Mouse (Mus musculus) midbrain, embryonic 11.5 days (tissue): ENCODE results near the gene Sept1. TPM values are rescaled to one million over a fixed set of nuclear protein-coding genes. Genes with fewer than 3 reads are reported as not detected.
A peak's percentile ranks its signal among the peaks of the same experiment; 100 is the strongest.

ENCODE experiments used
- ATAC-seq: fragments of 200-750 bp; cut with Nextera tagmentation; 2 replicates; pipeline ENCODE4 v1.8.0; 2017; ENCODE audit warnings: moderate TSS enrichment, moderate library complexity; ENCODE audit not compliant: low FRiP score
- DNase-seq: peaks from one replicate; pipeline ENCODE4 v3.0.0; 2015; ENCODE audit warnings: low spot score; ENCODE audit errors: missing footprints
- H3K27ac ChIP-seq: fragments of 300-500 bp; sonication (generic); 2 replicates; pipeline ENCODE4 v1.5.1; 2014; ENCODE audit warnings: low read depth, low read length
- H3K27me3 ChIP-seq: fragments of 300-500 bp; sonication (generic); 2 replicates; pipeline ENCODE4 v1.6.1; 2014; ENCODE audit warnings: mild to moderate bottlenecking, low read length, moderate library complexity, mixed read lengths; ENCODE audit not compliant: control insufficient read depth, insufficient read depth
- H3K36me3 ChIP-seq: fragments of 300-500 bp; sonication (generic); 2 replicates; pipeline ENCODE4 v1.6.1; 2014; ENCODE audit warnings: mild to moderate bottlenecking, low read length, moderate library complexity, mixed read lengths; ENCODE audit not compliant: control insufficient read depth, insufficient read depth
- H3K4me1 ChIP-seq: fragments of 300-500 bp; sonication (generic); 2 replicates; pipeline ENCODE4 v1.6.1; 2014; ENCODE audit warnings: low read length; ENCODE audit not compliant: control insufficient read depth, insufficient read depth
- H3K4me2 ChIP-seq: fragments of 300-500 bp; sonication (generic); 2 replicates; pipeline ENCODE4 v1.6.1; 2014; ENCODE audit warnings: mild to moderate bottlenecking, moderate library complexity
- H3K4me3 ChIP-seq: fragments of 300-500 bp; sonication (generic); 2 replicates; pipeline ENCODE4 v1.5.1; 2014; ENCODE audit warnings: low read depth, low read length
- H3K9ac ChIP-seq: fragments of 300-500 bp; sonication (generic); 2 replicates; pipeline ENCODE4 v1.6.1; 2014; ENCODE audit warnings: low read length
- H3K9me3 ChIP-seq: fragments of 300-500 bp; sonication (generic); 2 replicates; pipeline ENCODE4 v1.6.1; 2016; ENCODE audit warnings: low read length; ENCODE audit not compliant: control insufficient read depth
- WGBS: fragments of 180-500 bp; shearing (Covaris S2); extraction: QIAGEN DNeasy Blood & Tissue Kit; methylation state at CpG from one replicate; pipeline ENCODE4 v1.1.7; 2014; 5-methylcytosine and 5-hydroxymethylcytosine counted together
- polyA plus RNA-seq: library from polyadenylated mRNA; unstranded; fragments of >200 nt; fragmentation: Nextera tagmentation; extraction: Ambion mirVana; gene quantifications from 2 replicates; pipeline ENCODE4 v1.2.1, GENCODE M21; 2014

The Sept1 gene
- polyA plus RNA-seq, 1 experiment from 2014 or later = 29.8 TPM

GRCm38 (mm10) chr7:127243870-127244657, 11.1 kb upstream of the Sept1 start, which contains the start of gene Zfp771:
TSS of gene Zfp771 (plus strand) at chr7:127244274.
- Histone ChIP-seq H3K9ac (peak within 1 kb of the TSS; percentile 89), H3K4me2 (peak within 1 kb of the TSS; percentile 80), H3K36me3 (peaks cover 3% of the 10 kb centered on the region; the same call in 1 of the 2 replicates), H3K4me3 (peak within 1 kb of the TSS; percentile 81), H3K27ac (peak within 1 kb of the TSS; percentile 74), H3K4me1 (peaks cover 17% of the 10 kb centered on the region), H3K27me3 (no peaks in the 10 kb centered on the region), H3K9me3 (no peaks in the 10 kb centered on the region)
- DNase-seq = peak; percentile 99
- WGBS = under 1% methylated on average over 54 of the region's 56 CpGs
- peak; percentile 97 for ATAC-seq

- H3K4me1 ChIP-seq = peaks cover 17% of the 10 kb centered on the region
- DNase-seq (no peak), ATAC-seq (no peak)
- 40% methylated on average over 2 of the region's 2 CpGs for WGBS
- H3K9ac ChIP-seq = peak overlapping the region; percentile 89; the same call in 1 of the 2 replicates
- peaks cover 5% of the 10 kb centered on the region; the same call in 1 of the 2 replicates for H3K36me3 ChIP-seq
- H3K27me3 ChIP-seq = no peaks in the 10 kb centered on the region
- H3K4me3 ChIP-seq = peak overlapping the region; percentile 81; the same call in 1 of the 2 replicates
- peak overlapping the region; percentile 80; the same call in 1 of the 2 replicates for H3K4me2 ChIP-seq
- no peaks in the 10 kb centered on the region for H3K9me3 ChIP-seq
- H3K27ac ChIP-seq = no peak overlapping the region
Observed at GRCm38 (mm10) chr7:127243361-127243867, 10.5 kb upstream of the Sept1 start.

DNA sequence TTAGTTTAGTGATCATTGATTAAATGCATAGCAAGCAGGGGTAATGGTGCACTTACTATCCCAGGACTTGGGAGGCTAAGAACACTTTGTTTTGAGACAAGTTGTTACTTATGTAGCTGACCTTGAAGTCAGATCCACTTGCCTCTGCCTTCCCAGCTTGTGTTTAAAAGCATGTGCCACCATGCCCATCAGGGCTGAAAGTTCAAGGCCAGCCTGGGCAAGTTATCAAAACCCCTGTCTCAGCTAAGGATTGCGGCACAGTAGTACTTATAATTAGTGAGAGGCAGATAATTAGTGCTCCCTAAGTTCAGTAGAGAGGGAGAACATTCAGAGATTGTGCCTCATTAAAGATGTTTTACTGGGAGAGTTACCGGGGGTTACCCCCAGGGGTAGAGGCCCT, 1.8 kb upstream of the Sept1 start:
- Histone ChIP-seq H3K4me2 (peak overlapping the region; percentile 59; the same call in 1 of the 2 replicates), H3K9ac (peak overlapping the region; percentile 33; the same call in 1 of the 2 replicates), H3K27me3 (no peaks in the 10 kb centered on the region), H3K27ac (no peak overlapping the region), H3K4me1 (peaks cover 21% of the 10 kb centered on the region), H3K4me3 (peak overlapping the region; percentile 97; the same call in 1 of the 2 replicates), H3K36me3 (peaks cover 37% of the 10 kb centered on the region), H3K9me3 (no peaks in the 10 kb centered on the region)
- ATAC-seq (no peak), DNase-seq (no peak)
- 97% methylated on average over 2 of the region's 2 CpGs for WGBS

GRCm38 (mm10) chr7:127233765-127234164, 835 bp upstream of the Sept1 start:
- ATAC-seq (no peak), DNase-seq (no peak)
- 7% methylated on average over 9 of the region's 9 CpGs for WGBS
- H3K27ac ChIP-seq = peak overlapping the region; percentile 98; the same call in 1 of the 2 replicates
- no peaks in the 10 kb centered on the region for H3K27me3 ChIP-seq
- H3K9ac ChIP-seq = peak overlapping the region; percentile 99
- H3K4me1 ChIP-seq = peaks cover 21% of the 10 kb centered on the region
- peaks cover 43% of the 10 kb centered on the region for H3K36me3 ChIP-seq
- no peaks in the 10 kb centered on the region for H3K9me3 ChIP-seq
- peak overlapping the region; percentile 97 for H3K4me3 ChIP-seq
- peak overlapping the region; percentile 59 for H3K4me2 ChIP-seq

GRCm38 (mm10) chr7:127233368-127233749, 429 bp upstream of the Sept1 start:
- no peaks in the 10 kb centered on the region for H3K27me3 ChIP-seq
- H3K36me3 ChIP-seq = peaks cover 41% of the 10 kb centered on the region
- peak overlapping the region; percentile 99 for H3K9ac ChIP-seq
- H3K4me1 ChIP-seq = peaks cover 21% of the 10 kb centered on the region
- H3K4me3 ChIP-seq = peak overlapping the region; percentile 97
- no peaks in the 10 kb centered on the region for H3K9me3 ChIP-seq
- DNase-seq (no peak), ATAC-seq (peak; percentile 57)
- under 1% methylated on average over 27 of the region's 27 CpGs for WGBS
- H3K27ac ChIP-seq = peak overlapping the region; percentile 98
- peak overlapping the region; percentile 59 for H3K4me2 ChIP-seq

DNA sequence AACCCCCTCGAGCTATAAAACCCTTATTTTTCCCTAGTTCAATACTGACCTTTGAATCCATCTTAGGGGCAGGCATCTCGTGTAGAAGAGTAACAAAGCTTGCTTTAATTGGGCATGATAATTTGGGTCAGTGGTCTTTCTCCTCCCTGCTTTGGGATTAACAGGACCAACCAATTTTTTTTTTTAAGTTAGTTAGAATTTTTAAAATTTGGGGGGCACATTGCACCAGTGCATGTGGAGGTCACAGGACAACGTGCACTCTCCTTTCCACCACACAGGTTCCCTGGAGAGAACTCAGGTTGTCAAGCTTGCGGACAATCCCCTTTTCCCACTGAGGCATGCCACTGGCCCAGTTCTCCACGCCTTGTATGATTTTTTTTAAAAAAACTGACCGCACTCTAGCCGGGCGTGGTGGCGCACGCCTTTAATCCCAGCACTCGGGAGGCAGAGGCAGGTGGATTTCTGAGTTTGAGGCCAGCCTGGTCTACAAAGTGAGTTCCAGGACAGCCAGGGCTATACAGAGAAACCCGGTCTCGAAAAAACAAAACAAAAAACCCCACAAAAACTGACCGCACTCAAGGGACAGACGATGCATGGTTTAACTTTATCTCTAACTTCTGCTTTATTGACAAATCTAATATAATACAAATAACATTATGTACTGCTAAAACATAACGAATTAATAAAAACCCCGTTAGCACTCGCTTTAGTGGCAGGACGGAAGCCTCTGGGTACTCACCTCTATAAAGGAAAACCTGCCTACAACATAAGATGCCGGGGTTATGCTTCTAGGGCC, 906 bp downstream of the Sept1 start:
- peaks cover 21% of the 10 kb centered on the region for H3K4me1 ChIP-seq
- H3K4me3 ChIP-seq = peak overlapping the region; percentile 97
- ATAC-seq (no peak), DNase-seq (peak; percentile 91)
- H3K4me2 ChIP-seq = peak overlapping the region; percentile 59
- WGBS = 8% methylated on average over 20 of the region's 20 CpGs
- peak overlapping the region; percentile 98 for H3K27ac ChIP-seq
- H3K9ac ChIP-seq = peak overlapping the region; percentile 99
- peaks cover 32% of the 10 kb centered on the region for H3K36me3 ChIP-seq
- no peaks in the 10 kb centered on the region for H3K27me3 ChIP-seq
- H3K9me3 ChIP-seq = no peaks in the 10 kb centered on the region

DNA sequence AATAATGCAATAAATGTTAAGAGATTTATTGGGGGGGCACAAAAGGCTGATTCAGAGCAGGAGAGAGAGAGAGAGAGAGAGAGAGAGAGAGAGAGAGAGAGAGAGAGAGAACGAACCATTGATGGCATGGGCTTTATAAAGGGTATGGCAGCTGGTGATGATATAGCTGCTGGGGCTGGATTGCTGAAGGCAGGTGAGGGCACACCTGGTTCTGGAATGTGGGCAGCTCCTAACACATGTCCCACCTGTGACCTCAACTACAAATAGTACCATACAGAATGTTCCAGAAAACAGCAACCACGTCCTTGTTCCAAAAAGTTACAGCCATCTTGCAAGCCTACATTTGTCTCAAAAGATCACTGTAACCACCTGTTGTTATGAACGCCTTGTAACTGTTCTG, 1.6 kb downstream of the Sept1 start:
- Histone ChIP-seq H3K9ac (peak overlapping the region; percentile 99), H3K4me1 (peaks cover 21% of the 10 kb centered on the region), H3K27ac (peak overlapping the region; percentile 98; the same call in 1 of the 2 replicates), H3K27me3 (no peaks in the 10 kb centered on the region), H3K4me3 (peak overlapping the region; percentile 97), H3K9me3 (no peaks in the 10 kb centered on the region), H3K36me3 (peaks cover 25% of the 10 kb centered on the region), H3K4me2 (peak overlapping the region; percentile 59)
- DNase-seq = no peak
- no peak for ATAC-seq
- 87% methylated on average over 2 of the region's 3 CpGs for WGBS

- Histone ChIP-seq H3K36me3 (peaks cover 11% of the 10 kb centered on the region; the same call in 1 of the 2 replicates), H3K9me3 (no peaks in the 10 kb centered on the region), H3K27ac (no peak overlapping the region), H3K9ac (no peak overlapping the region), H3K27me3 (no peaks in the 10 kb centered on the region), H3K4me1 (peaks cover 14% of the 10 kb centered on the region), H3K4me2 (no peak overlapping the region), H3K4me3 (no peak overlapping the region)
- no peak for ATAC-seq
- 64% methylated on average over 4 of the region's 4 CpGs for WGBS
- peak; percentile 97 for DNase-seq
Observed at GRCm38 (mm10) chr7:127228615-127229303, 4.2 kb downstream of the Sept1 start.
